Mouse (Mus musculus): ENCODE measurements around the gene Ndufaf8.

Gene Ndufaf8

GRCm38 (mm10) chr11:120098588-120099511 is at the start of gene Ndufaf8, which contains the start of gene Tepsin:
Gene Ndufaf8, plus strand, starts transcription at chr11:120098928.
Gene Tepsin, minus strand, starts transcription at chr11:120098731.
- DNase-seq, result peak; percentile 100

GRCm38 (mm10) chr11:120049067-120049466 is 49.7 kb upstream of the Ndufaf8 start:
- DNase-seq, result no peak

DNA sequence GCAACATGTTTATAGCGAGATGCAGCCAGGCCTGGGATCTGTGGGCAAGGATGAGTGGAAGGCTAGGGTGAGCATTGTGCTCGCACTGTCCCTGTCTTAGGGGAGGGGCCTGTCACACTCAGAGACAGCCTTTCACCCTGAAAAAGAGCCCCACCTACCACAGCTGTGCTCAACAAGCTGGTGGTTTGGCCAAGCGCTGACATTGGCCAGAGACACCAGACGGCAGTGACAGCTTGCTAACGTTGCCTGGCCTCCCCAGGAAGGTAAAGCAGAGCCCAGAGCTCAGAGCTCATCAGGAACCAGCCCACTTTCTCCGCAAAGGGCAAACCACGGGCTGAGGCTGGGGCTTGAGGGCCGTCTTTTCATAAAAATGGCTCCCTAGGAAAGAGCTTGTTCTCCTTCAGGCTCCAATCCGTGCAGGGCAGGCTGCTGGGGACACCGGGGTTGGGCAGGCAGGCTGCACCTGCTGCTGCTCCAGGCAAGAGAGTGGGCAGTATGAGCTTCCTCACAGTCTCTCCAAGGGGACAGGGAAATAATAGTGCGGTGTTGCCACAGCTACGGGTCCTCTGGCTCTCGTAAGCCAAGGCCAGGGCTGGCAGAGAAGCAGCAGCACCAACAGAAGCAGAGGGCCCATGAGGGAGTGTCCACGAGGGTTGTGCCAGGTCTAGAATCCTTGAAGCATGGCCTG is 47.5 kb upstream of the Ndufaf8 start:
- DNase-seq, result no peak

DNA sequence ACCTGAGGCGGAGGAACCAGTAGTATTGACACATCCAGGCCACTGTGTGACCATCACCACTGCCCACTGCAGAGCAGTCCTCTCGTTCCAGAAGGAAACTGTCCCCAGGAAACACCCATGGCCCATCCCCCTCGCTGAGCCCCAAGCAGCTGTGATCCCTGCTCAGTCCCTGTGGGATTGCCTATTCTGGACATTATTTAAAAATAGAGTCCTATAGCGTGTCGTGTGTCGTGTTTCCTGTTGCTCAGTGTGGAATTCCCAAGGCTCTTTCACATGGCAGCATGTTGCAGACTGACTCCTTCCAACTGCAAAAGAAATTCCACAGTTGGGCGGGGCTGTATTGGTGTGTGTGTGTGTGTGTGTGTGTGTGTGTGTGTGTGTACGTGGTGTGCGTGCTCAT is 46.5 kb upstream of the Ndufaf8 start:
- no peak for DNase-seq

DNA sequence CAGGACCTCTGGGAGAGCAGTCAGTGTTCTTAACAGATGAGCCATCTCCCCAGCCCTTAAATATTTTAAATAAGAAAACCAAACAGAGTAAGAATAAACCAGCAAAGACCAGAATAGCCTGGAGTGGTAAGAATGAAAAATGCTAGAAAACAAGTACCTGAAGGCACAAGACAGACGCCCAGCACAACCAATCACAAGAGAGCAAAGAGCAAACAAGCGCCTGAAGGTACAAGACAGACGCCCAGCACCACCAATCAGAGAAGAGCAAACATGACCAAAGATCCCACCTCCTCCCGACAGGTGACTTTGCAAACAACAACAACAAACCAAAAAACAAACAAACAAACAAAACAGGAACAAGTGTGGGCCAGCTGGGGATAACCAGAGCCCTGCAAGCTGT is 44.9 kb upstream of the Ndufaf8 start:
- DNase-seq, result no peak

DNA sequence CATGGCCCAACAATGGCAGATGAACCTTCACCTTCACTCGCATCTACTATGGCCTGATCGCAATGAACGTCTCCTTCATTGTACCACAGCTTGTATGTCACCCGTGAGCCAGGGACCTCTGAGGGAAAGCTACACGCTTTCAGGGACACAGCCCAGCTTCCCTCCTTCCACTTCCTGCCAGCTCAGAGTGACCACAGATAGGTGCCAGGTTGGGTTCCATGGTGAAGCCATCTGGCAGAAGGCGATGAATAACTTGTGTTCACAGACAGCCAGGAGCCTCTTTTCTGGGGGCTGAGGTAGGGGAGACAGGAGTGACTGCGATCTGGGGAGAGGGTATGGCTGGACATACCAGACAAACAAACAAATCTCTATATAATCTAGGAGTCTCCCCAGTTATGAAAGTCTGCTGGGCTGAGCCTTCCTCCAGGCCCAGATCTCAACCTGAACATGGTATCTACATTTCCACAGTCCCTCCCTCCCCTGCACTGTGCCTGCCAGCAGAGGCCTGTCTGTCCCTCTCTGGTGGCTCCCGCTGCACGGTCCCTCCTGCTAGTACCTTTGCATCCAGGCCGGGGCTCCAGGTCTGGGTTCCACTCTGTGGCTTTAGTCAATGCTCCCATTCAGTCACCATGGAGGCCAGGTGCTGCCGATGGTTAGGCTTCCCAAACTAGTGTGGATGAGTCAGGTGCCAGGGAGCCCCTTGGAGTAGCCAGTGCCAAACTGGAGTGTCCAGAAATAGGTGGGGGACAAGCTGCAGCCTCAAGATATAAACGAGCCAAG is 42.6 kb upstream of the Ndufaf8 start:
- DNase-seq, result peak; percentile 71

GRCm38 (mm10) chr11:120060634-120061033 is 38.1 kb upstream of the Ndufaf8 start:
- DNase-seq, result no peak

DNA sequence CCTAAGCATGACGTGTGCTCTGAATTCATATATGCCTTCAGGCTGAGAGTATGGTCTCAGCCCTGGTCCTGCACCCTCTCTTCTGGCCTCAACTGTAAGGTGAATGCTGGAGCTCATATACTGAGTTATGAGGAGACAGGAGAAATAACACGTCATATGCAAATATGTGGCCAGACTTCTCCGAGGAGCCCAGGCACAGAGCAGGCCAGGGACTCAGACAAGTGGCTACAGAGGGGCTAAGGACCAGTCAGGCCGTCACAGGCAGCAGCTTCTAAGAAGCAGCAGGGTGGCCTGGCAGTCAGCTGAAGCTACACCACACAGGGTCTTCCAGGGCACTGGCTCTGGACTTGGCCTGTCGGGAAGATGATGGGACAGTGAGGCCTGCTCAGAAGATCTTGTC is 35.4 kb upstream of the Ndufaf8 start:
- DNase-seq, result no peak

DNA sequence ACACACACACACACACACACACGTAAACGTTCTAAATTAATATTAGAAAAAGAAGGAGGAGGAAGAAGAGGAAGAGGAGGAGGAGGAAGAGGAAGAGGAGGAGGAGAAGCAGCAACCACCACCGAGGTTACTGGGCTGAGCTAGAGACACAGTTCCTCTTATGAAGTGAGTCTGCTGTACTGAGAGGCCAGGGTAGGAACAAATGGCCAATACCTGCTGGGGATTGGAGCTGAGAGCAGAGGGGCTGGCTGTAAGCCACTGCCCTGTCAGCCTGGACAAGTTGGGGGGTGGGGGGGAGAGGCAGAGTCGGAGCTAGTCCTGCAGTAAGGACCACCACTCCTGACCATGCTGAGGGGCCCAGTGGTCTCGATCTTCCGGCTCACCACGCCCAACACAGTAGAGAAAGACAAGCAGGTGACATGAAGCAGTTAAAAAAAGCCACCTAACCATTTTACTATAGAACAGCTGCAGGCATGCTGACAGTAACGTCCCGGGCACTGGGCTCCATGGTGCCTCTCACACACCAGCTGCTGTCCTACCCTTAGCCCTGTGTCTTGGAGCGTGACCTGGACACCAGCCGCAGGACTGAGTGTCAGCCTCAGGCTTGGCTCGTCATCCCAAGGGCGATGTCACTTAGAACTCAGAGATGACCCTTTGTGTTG is 34.6 kb upstream of the Ndufaf8 start:
- DNase-seq, result no peak

GRCm38 (mm10) chr11:120064668-120065040 is 34.1 kb upstream of the Ndufaf8 start:
- no peak for DNase-seq

DNA sequence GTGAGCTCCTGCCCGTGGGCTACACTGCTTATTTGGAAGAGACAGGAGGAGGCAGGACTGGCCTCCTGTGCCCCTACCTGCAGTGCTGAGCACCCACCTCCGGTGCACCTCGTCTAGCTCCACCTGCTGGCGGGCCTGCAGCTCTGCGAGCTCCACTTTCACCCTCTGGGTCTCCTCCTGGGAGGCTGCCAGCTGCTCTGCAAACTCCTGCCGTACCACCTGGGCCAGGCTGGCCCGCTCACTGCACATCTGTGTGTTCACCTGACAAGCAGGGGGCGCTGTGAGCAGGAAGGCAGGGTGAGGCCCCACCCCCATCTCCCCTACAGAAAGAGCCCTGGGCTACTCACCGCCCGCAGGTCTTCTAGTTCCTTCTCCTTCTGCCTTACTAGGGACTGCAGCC is 33.4 kb upstream of the Ndufaf8 start:
- DNase-seq, result peak; percentile 75

- DNase-seq, result no peak
Measured at GRCm38 (mm10) chr11:120067834-120068233, 30.9 kb upstream of the Ndufaf8 start.

DNA sequence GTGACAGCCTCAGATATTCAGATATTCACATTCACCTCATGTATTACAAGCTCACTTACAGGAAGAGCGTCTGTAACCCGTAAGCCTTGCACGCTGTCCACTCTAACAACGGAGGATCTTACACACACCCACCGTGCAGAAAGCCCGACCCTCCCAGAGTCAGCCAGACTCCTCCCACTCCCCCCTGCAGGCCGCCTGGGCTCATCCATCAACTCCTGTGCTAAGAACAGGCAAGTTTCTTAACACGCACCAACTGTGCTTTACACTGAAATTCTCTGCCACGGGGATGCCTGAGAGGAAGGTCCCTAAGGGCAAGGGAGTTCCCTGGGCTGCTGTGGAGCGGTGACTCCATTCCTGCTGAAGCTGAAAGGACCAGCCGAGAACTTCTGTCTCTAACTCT is 29.5 kb upstream of the Ndufaf8 start:
- DNase-seq, result no peak

GRCm38 (mm10) chr11:120070286-120070930 is 28.3 kb upstream of the Ndufaf8 start:
- DNase-seq, result no peak

DNA sequence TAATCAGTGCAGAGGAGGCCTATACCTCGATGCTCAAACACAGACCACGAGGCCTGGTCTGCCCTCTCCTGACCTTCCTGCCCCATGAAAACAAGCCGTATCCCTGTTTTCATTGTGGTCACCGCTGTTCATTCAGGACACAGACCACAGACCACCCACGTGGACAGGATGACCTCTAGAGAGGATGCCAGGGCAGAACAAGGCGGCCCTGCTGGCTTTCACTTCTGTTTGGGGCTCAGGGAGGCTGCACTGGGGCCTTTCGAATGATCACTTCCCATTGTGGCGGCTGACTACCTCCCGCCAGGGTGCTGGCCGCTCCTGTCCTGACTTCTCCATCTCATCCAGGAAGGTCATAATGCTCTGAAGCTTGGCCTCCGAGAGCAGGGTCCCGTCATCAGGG is 27.7 kb upstream of the Ndufaf8 start:
- DNase-seq, result no peak

- no peak for DNase-seq
Measured at GRCm38 (mm10) chr11:120071731-120072320, 26.9 kb upstream of the Ndufaf8 start.

GRCm38 (mm10) chr11:120072986-120073647 is 25.6 kb upstream of the Ndufaf8 start:
- DNase-seq, result no peak

- no peak for DNase-seq
Measured at GRCm38 (mm10) chr11:120076191-120076590, 22.5 kb upstream of the Ndufaf8 start.

GRCm38 (mm10) chr11:120080282-120080681 is 18.4 kb upstream of the Ndufaf8 start:
- no peak for DNase-seq

GRCm38 (mm10) chr11:120085891-120086627 is 12.7 kb upstream of the Ndufaf8 start:
- peak; percentile 74 for DNase-seq
